Mouse (Mus musculus): ENCODE data around the gene Mbnl2. TPM values are rescaled to one million over a fixed set of nuclear protein-coding genes. Genes with fewer than 3 reads are reported as not detected.

Gene Mbnl2
- total and polyA plus RNA-seq, 3 experiments: 5.6 to 8.6 TPM; not detected in 1

- Histone ChIP-seq H3K4me1 (ENCODE audit: control insufficient read depth in 1 of 2, insufficient read depth in 2 of 2, low read length in 2 of 2) (peaks cover 5 to 11% of the 10 kb centered on the region in 2 experiments), H3K9ac (ENCODE audit: control insufficient read depth, low read depth, low read length, poor library complexity, severe bottlenecking) (no peak overlapping the region), H3K79me2 (ENCODE audit: control insufficient read depth, insufficient read depth, low read length, poor library complexity) (peaks cover 8% of the 10 kb centered on the region), H3K36me3 (ENCODE audit: control insufficient read depth in 1 of 2, insufficient read depth in 2 of 2, low read length in 2 of 2) (peaks cover 0 to 13% of the 10 kb centered on the region in 2 experiments; a peak in 2 of 4 replicates), H3K9me3 (replicated peaks; ENCODE audit: insufficient read depth, low read length) (no peaks in the 10 kb centered on the region), H3K27ac (ENCODE audit: control insufficient read depth, low read depth, low read length) (no peak overlapping the region), H3K27me3 (ENCODE audit: control insufficient read depth in 1 of 2, insufficient read depth in 2 of 2, low read length in 2 of 2) (no peaks in the 10 kb centered on the region), H3K4me3 (ENCODE audit: control insufficient read depth in 1 of 2, insufficient read depth in 1 of 2, low read depth in 2 of 2, low read length in 2 of 2) (no peak overlapping the region)
- DNase-seq (ENCODE audit: low read depth, low spot score): no peak
- no peak for TF ChIP-seq MYC (IDR thresholded peaks at IDR 0.05; ENCODE audit: low read depth, low read length)
- TF ChIP-seq POLR2A (IDR thresholded peaks at IDR 0.05; ENCODE audit: control insufficient read depth in 1 of 2, insufficient read depth in 1 of 2, low read depth in 1 of 2, low read length in 2 of 2, poor library complexity in 1 of 2): no peak
- TF ChIP-seq SMC3 (IDR thresholded peaks at IDR 0.05; ENCODE audit: low read depth, low read length): no peak
- no peak for TF ChIP-seq GABPA (IDR thresholded peaks at IDR 0.05; ENCODE audit: low read depth, low read length)
- no peak for TF ChIP-seq E2F4 (IDR thresholded peaks at IDR 0.05; ENCODE audit: borderline replicate concordance, low read depth, low read length)
- TF ChIP-seq NELFE (IDR thresholded peaks at IDR 0.05; ENCODE audit: low read depth, low read length): no peak
- TF ChIP-seq ETS1 (IDR thresholded peaks at IDR 0.05; ENCODE audit: low read depth, low read length): no peak
- TF ChIP-seq MAZ (IDR thresholded peaks at IDR 0.05; ENCODE audit: low read depth, low read length): no peak
- no peak for TF ChIP-seq ELF1 (IDR thresholded peaks at IDR 0.05; ENCODE audit: low read depth, low read length)
- no peak for TF ChIP-seq USF1 (IDR thresholded peaks at IDR 0.05; ENCODE audit: low read depth, low read length)
- no peak for TF ChIP-seq POLR2AphosphoS5 (IDR thresholded peaks at IDR 0.05; ENCODE audit: borderline replicate concordance, low read depth, low read length)
- no peak for TF ChIP-seq MXI1 (IDR thresholded peaks at IDR 0.05; ENCODE audit: low read depth, low read length)
- TF ChIP-seq CHD1 (IDR thresholded peaks at IDR 0.05; ENCODE audit: low read depth, low read length): no peak
- TF ChIP-seq TCF12 (IDR thresholded peaks at IDR 0.05; ENCODE audit: low read depth, low read length): no peak
- TF ChIP-seq BHLHE40 (IDR thresholded peaks at IDR 0.05; ENCODE audit: borderline replicate concordance, low read depth, low read length): no peak
- TF ChIP-seq UBTF (IDR thresholded peaks at IDR 0.05; ENCODE audit: borderline replicate concordance, insufficient read depth, low read depth, low read length): no peak
- TF ChIP-seq SIN3A (IDR thresholded peaks at IDR 0.05; ENCODE audit: low read length): no peak
These were observed 8.3 kb downstream of the Mbnl2 start for GRCm38 (mm10) chr14:120283787-120284186.

DNA sequence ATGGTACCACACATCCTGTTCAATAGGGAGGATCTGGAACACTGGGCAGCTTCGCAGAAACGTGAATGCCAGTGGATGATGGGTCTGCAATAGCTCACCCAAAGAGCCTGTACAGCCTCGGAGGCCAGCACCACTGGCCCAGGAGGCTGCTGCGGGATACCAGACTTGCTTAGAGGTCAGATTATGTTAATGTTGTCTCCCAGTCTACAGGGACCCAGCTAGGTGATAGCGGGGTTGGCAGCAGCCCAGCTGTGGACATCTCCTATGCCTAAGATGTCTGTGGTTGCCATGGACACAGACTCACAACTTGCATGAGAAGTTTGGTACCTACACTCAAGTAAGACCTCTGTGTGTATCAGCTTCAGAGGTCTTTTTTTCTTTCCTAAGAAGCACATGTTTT lies 9.0 kb downstream of the Mbnl2 start:
- Histone ChIP-seq H3K4me1 (ENCODE audit: control insufficient read depth in 1 of 2, insufficient read depth in 2 of 2, low read length in 2 of 2) (peaks cover 5 to 8% of the 10 kb centered on the region in 2 experiments), H3K79me2 (ENCODE audit: control insufficient read depth, insufficient read depth, low read length, poor library complexity) (peaks cover 2% of the 10 kb centered on the region), H3K27ac (ENCODE audit: control insufficient read depth, low read depth, low read length) (no peak overlapping the region), H3K36me3 (ENCODE audit: control insufficient read depth in 1 of 2, insufficient read depth in 2 of 2, low read length in 2 of 2) (peaks cover 0 to 11% of the 10 kb centered on the region in 2 experiments; a peak in 2 of 4 replicates), H3K9ac (ENCODE audit: control insufficient read depth, low read depth, low read length, poor library complexity, severe bottlenecking) (no peak overlapping the region), H3K9me3 (replicated peaks; ENCODE audit: insufficient read depth, low read length) (no peaks in the 10 kb centered on the region), H3K4me3 (ENCODE audit: control insufficient read depth in 1 of 2, insufficient read depth in 1 of 2, low read depth in 2 of 2, low read length in 2 of 2) (no peak overlapping the region), H3K27me3 (ENCODE audit: control insufficient read depth in 1 of 2, insufficient read depth in 2 of 2, low read length in 2 of 2) (no peaks in the 10 kb centered on the region)
- TF ChIP-seq POLR2AphosphoS2 (IDR thresholded peaks at IDR 0.05; ENCODE audit: low read length) (no peak), ETS1 (IDR thresholded peaks at IDR 0.05; ENCODE audit: low read depth, low read length) (no peak), ZNF384 (IDR thresholded peaks at IDR 0.05; ENCODE audit: low read depth, low read length) (no peak), JUND (IDR thresholded peaks at IDR 0.05; ENCODE audit: low read depth, low read length) (no peak), MAZ (IDR thresholded peaks at IDR 0.05; ENCODE audit: low read depth, low read length) (no peak), KAT2A (conservative IDR thresholded peaks at IDR 0.05; ENCODE audit: low read depth, low read length) (no peak), SMC3 (IDR thresholded peaks at IDR 0.05; ENCODE audit: low read depth, low read length) (no peak)
- no peak for DNase-seq (ENCODE audit: low read depth, low spot score)

Measured in MEL (cell line).